Mouse (Mus musculus) thymus, postnatal 4 days (tissue): ENCODE results near the gene Arid5a.

Experiments
- DNase-seq: peaks from one replicate; pipeline ENCODE4 v3.0.0; 2021

The Arid5a gene

DNA sequence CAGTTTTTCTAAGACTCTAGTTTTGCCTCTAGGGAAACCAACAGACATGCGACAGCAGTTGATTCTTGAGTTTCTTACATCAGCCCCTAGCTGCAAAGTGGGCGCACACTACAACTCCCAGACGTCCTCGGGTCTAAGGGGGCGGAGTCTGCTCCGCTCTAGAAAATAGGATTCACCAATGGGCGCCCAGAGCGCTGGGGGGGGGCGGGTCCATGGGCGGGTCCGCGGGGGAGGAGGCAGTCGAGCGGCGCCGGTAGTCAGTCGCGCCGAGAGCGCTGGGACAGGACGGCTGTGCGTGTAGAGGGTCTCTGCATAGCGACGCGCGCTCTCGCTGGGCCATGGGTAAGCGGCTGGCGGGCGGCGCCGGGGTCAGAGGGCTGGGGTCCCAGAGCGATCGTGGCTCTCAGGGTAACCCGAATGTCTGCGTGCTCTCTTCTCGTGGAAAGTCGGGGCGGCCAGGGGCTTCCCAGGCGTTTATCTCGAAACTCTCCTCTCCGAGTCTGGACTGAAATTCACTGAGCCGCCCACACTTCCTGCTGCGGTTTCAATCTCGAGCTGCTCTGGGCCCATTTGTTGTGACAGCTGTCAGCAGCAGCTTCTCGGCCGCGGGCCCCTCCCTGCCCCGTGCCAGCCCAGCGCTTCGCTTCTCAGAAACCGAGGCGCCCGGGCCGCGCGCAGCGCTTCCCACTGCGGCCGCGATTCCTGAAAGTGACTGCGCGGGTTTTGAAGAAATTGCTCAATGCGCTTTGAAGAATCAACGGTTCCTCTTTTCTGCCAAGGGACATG is at the start of gene Arid5a:
TSS of gene Arid5a (plus strand) at position 239 of the 786 bp plus-strand sequence.
- peak; percentile 93 for DNase-seq

DNA sequence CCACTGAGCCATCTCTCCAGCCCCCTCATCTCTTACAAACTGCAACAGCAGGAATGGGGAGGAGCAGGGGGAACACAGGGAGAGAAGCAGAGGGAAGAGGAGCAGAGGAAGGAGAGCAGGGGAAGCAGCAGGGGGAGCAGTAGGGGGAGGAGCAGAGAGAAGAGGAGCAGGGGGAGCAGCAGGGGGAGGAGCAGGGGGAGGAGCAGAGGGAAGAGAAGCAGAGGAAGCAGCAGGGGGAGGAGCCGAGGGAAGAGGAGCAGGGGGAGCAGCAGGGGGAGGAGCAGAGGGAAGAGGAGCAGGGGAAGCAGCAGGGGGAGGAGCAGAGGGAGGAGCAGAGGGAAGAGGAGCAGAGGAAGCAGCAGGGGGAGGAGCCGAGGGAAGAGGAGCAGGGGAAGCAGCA is 48.9 kb upstream of the Arid5a start:
- DNase-seq, result no peak

DNA sequence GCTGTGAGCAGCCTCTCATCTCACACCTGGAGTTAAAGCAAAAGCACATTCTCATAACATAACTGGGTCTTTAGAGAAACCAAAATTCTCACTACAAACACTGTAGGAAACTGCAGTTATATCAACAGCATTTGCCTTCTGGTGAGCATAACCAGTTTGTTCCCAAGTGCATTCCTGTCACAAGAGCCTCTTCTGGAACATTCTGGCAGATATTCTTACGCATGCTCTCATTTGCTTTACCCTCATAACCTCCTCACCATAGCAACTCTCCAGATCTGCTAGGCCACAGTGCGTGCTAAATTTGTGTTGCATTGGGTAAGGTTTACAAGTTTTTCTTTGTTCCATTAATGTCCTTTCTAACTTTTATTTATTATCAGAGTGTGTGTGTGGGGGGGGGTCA is 48.3 kb upstream of the Arid5a start:
- no peak for DNase-seq

DNA sequence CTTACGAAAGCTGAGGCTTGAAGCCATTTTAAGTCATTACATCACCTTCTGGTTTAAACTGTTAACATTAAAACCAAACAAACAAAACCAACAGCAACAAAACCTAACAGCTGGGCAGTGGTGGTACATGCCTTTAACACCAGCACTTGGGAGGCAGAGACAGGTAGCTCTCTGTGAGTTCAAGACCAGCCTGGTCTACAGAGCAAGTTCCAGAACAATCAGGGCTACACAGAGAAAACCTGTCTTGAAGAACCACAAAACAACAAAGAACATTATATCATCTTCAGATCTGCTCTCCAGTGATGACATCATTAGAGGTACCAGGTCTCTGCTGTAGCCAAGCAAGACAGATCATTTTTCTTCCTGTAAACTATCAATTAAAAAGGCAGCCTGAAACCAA is 47.1 kb upstream of the Arid5a start:
- DNase-seq, result no peak

DNA sequence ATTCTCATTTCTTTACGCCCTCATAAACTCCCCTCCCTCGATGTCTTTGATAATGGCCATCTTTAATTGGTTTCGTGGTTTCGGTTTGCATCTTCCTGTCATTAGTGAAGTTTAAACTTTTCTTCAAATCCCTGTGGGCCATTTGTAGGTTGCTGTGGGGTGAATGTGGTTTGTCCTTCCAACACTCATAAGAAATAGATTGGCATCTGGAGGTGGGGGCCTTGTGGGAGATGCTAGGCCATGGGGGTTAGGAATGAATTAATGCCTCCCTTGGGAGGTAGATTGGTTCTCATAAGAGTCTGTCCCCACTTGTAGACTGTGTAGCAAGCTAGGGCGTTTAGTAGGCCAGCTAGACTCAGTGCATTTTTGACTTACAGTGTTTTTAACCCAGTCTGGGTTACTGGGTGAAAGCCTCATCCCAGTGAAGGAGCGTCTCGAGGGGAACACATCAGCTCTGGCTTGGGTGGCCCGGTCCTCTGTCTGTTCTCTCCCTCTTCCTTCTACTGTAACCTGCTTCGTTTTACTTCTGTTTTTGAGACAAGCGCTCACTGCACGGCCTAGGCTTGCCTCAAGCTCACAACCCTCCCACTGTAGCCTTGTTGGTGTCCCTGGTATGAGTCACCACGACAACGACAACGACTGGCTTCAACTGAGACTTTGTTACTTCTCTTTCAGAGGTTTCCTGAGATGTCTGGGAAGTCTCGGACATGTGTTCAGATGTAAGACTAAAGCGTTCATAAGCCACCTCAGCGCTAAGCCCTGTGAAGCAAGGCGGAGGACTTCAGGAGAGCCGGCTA is 45.6 kb upstream of the Arid5a start:
- peak; percentile 48 for DNase-seq

DNA sequence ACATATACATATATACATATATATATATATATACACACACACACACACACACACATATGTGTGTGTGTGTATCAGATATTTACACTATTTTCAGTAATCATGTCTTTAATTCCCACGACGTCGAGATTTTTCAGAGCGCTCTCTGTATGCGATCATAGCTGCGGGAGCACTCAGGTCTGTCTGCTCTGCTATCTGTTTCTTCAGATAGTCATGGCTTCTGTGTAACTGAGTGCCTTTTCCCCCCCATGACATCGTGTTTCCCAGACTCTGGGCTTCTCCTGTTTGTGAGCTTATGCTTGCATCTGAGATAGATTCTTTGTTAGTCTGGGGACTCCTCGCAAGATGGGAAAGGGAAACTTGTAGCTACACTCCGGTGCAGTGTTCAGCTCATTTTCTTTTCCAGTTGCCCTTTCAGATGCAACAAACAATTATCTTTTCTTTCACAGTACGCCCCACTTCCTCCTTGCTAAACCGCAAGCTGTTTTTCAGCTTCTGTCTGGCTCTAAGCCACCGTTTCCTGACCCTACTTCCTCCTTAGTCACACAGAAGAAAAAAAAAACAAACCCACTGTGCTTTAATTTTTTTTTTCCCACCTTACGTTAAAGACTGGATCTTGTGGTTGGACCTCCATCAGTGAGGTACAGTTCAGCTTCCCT is 43.6 kb upstream of the Arid5a start:
- peak; percentile 61 for DNase-seq

DNA sequence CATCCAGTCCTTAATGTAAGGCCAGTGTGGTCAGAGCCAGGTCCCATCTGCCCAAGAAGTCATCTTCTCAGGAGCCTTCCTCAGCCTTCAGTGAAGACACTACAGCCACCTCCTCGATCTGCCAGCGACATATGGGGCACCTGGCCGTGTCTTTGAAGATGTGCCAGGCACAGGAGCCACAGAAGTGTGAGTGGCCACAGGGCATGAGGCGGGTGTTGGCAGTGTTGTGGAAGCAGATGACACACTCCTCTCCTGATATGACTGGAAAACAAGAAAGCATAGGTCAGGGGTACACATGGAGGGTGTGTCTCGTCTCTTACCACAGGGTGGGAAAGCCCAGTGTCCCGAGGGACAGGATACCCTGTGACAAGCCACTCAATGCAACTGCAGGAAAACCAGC is 41.2 kb upstream of the Arid5a start:
- DNase-seq, result peak; percentile 35

DNA sequence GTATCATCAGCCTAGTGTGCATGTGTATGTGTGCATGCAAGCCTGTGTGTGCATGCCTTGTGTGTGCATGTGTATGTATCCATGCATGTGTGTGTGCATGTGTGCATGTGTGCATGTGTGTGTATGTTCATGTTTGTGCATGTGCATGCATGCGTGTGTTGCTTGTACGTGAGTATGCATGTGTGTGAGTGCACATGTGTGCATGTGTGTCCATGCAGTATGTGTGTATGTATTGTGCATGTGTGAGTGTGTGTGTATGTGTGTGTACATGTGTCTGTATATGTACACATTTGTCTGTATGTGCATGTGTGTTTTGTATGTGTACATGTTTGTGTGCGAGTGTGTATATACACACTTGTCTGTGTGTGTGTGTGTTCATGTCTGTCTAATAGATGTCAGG is 39.9 kb upstream of the Arid5a start:
- no peak for DNase-seq

DNA sequence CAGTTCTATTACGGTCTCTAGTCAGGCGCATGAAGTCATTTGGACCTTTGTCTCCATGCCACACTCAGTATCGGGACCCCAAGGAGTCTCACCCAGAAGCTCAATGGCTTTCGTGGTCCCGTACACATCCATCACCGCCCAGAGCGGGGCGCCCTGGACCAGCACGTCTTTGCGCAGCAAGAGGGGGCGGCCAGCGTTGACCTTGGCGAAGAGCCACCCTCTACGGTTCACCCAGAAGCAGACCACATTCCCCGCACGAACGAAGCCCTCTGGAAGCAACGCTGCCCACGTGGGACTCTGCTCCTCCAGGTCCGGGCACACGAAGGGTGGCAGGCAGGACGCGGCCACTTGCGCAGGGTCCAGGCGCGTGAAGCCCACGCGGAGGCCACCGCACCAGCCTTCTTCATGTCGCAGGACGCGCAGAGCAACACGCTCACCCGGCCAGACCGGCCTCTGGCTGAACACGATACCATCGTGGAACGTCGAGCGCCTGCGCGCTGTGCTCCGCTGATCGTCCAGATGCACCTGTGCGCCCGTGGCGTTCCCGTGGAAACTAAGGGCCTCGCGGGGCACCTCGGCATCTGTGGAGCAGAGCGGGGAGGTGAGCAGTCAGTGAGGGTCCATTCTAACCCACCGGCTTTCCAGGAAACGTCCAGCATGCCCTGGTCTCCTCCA is 38.3 kb upstream of the Arid5a start:
- DNase-seq, result peak; percentile 22

DNA sequence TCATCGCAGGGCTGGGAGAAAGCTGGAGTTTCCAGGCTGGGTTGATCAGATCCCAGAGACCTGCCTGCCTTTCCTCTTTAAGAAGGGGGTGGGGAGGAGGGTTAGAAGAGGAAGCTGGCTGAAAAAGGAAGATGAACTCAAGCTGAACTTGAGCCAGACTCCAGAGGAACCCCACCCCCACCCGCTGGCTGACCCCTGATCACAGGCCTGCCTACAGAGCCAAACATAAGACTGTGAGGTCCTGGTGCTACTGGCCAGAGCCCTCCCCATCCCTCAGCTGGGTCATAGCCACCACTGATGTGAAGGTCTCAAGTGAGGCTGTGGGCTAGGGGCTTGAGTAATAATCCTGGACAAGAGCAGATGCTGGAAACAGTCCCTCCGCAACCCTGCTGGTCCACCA is 36.9 kb upstream of the Arid5a start:
- DNase-seq, result peak; percentile 10

DNA sequence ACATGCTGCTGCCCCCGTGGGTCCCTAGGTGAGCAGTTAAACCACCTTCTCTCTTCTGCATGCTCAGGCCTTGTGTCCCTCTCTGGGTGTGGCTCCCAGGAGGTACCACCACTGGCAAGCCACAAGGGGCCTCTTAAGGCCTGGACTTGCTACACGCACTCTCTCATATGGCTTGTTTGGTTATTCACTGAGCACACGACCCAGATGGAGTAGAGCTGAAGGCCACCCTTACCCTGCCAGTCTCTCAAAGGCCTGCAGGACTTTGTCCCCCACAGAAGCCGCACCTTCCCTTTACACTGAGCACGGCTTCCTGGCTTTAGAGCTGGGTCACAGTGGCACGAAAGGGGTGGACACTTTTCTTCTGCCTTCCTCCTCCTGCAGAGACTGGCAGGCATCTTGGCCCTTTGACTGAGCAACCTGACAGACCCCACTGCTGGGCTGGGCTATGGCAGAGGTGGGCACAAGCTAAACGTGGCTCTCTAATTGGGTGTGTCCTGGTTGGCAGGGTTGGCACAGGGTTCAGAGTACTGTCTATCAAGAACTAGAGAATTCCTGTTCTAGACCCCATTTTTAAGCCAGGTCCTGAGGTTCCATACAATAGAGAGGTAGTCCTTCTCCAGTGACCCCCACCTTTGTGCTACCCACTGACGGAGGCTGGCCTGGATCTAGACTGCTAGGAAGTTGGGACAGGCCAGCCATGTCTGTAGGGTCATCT is 35.9 kb upstream of the Arid5a start:
- DNase-seq, result peak; percentile 19

DNA sequence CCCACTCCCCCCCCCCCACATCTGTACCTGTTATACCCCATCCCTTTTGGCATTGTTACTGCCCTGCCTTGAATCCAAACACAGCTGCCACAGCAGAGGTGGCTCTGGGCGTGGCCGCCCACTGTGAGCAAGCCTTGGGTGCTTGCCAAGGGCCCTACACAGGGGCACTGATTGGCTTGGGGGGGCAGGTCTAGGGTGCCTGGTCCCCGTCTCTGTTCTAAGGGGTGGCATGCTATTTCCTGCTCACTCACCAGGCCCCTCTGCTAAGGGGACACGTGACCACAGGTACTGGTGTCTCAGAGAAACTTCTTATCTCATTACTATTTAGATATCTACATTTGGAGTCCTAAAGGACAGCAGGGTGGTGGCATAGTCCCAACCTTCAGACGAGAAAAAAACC is 35.0 kb upstream of the Arid5a start:
- DNase-seq, result peak; percentile 56

DNA sequence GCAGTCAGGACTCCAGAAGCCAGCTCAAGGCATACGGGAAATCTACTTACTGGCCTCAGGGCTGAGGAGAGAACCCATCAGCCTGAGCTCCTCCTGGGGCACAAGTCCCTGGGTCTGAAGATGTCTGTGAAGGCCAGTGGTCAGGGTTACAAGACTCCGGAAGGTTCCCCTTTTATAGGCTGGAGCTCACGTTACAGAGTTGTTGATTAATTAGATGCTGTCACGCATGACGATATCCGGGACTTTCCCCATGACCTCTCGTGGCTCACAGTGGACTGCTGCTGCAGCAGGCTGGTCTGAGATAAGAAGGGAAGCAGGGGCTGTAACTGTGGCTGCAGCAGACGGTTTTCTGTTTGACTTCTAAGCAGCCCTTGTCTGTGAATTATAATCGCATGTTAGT is 34.2 kb upstream of the Arid5a start:
- peak; percentile 29 for DNase-seq

DNA sequence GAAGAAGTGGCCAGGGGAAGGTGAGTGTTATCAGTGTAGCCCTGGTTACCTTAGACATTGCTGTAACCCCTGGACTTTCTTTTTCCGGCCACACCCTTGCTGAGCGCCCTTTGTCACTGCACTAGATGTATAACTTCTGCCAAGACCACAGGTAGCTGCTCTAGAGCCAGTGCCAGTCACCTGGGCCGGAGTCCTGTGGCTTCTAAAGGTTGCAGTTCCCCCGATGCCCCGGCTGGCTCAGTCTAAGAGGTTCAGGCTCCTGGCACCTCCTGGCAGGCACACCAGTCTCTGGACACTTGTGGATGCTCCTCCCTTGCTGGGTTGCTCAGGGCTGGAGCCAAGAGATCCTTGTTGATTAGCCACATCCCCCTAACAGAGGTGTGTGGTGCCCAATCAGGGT is 33.1 kb upstream of the Arid5a start, which contains the start of gene Neurl3:
TSS of gene Neurl3 (minus strand) at position 225 of the 400 bp plus-strand sequence.
- DNase-seq, result peak; percentile 15

DNA sequence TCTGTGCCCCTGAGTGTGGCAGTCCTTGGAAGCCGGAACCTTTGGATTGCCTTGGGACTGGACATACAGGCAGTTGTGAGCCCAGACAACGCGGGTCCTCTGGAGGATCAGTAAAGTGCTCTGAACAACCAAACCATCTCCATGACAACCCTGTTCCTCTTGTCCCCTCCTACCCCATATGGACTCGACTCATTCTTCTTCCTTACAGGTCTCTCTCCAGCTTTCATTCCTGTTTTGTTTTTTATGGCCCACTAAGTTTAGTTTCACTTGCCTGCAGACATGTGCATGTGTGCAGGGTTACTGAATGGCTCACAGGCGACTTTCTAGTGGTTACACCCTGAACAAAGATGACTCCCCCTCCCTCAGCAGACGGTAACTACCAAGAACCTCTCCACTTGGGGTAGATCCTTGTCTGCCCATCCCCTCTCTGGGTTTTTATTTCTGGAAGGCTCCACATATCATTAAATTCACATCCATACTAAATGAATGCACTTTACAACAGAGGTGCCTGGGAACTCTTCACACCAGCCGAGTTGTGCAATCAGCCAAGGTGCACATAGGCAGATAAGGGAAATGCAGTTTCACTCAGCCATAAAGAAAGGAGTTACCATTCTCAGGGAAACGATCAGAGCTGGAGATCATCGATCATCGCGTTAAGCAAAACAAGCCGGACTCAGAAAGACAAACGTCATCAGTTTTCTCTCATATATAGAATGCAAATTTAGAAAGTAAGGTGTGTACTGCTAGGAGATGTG is 31.7 kb upstream of the Arid5a start:
- DNase-seq, result no peak

DNA sequence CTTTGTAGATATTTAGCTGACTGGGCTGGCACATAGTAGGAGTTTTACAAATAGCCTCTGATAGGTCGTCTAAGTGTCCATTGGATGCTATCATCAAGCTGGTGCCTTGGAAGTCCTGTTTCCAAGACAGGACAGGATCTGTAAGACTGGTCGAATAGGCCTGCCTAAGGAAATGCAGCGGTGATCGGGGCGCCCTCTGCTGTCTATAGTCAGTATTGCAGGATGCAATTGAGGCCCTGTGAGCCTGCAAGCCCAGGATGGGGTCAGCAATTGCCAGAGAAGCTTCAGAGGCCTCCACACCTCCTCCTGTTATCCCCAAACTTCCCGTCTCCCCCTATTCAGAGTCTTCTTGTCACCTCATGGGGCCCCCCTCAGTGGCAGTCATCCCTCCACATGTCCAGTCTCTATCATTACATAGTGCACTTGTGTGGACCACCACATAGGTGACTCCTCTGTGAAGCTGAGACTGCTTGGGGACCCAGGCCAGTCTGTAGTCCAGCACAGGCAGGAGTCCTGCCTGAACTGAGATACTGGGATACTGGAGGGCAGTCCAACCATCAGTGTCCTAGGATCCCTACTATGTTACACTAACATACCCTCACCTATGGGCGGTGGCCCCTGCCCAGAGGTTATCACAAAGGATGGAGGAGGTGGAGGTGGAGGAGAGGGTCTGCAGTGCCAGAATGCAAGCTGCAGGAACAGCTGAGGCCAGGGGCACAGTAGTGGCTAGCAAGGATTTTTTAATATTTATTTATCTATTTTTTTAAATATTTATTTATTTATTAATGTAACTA is 30.1 kb upstream of the Arid5a start:
- peak; percentile 93 for DNase-seq

DNA sequence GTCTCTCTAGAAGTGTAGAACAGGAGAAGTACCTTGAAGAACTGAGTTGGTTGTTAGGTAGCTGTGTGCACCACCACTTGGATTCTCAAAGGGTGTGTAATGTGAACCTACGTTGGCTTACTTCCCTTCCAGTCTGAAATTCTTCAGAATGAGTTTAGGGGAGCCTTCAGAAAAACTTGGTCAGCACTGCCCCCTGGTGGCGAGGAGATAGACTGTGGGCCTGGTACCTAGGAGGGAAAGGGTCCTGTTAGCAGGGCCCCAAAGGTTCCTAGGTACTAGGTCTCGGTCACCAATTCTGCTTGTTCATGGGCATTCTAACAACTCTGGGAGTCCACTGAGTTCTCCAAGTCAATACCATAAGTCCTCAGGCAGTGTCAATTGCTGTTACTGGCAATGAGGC is 28.3 kb upstream of the Arid5a start:
- DNase-seq, result peak; percentile 97

DNA sequence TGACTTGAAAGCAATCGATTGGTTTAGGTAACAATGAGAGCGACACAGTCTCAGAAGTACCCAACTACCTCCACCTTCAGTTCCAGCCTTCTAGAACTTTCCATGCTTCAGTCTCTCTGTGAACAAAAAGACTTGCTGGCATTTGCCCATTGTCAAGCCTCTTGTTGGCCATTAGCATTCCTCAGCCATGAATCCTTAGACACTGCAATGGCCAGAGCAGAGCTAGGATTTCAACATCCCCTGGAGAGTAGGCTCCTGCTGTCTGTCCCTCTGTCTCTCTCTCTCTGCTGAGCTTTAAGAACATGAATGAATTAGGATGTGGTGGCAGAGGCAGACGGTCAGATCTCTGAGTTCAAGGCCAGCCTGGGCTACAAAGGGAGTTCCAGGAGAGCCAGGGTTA is 26.6 kb upstream of the Arid5a start:
- no peak for DNase-seq

DNA sequence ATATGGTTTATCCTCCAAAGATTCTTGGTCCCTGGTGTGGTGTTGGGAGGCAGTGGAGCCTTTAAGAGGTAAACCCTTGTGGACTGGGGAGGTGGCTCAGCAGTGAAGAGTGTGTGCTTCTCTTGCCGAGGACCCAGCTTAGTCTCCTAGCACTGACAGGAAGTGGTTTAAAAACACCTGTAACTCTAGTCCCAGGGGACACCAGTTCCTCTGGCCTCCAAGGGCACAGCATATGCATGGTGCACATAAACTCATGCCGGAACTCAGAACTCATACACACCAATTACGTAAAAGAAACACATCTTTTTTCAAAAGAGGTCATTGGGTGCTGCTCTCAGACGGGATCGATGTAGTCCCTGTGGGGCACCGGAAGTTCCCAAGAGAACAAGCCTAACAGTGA is 25.7 kb upstream of the Arid5a start:
- peak; percentile 47 for DNase-seq

DNA sequence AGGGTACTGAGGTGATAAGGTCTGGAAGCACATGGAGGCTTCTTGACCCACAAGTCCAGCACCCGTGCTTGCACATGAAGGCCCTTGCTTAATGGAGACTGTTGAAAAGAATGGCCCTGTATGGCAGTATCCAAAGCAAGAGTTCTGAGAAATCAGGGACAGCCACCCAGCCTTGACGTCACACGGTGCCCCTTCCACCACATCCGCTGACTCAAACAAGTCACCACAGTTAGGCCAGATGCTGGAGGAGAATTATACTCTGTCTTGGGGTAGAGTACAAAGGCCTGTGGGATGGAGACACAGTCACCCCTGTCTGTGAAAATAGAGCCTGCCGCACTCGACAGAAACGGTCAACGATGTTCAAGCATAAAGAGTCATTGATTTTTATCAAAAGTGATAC is 14.1 kb upstream of the Arid5a start:
- peak; percentile 64 for DNase-seq

DNA sequence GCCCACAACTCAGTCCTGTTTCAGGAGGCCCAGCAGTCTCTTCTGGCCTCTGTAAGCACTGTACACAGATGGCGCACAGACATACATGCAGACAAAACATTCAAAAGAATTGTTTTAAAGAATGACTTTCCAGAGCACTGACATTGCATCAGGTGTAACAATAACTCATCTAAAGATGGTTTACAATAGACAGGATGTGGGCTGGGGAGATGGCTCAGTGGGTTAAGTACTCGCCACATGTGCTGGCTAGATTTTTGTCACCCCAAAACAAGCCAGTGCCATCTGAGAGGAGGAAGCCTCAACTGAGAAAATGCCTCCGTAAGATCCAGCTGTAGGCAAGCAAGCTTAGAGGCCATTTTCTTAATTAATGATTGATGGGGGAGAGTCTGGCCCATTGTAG is 13.1 kb upstream of the Arid5a start:
- DNase-seq, result peak; percentile 53
